Mouse (Mus musculus) embryonic facial prominence, embryonic 12.5 days (tissue): ENCODE measurements around the gene Serpinb1b. TPM values are rescaled to one million over a fixed set of nuclear protein-coding genes. Genes with fewer than 3 reads are reported as not detected.

Experiments used
- ATAC-seq: fragments of 200-750 bp; cut with Nextera tagmentation; 2 replicates; pipeline ENCODE4 v1.8.0; 2017; ENCODE audit not compliant: insufficient number of reproducible peaks, insufficient read depth, low FRiP score, low TSS enrichment
- H3K27ac ChIP-seq: fragments of 300-500 bp; sonication (generic); 2 replicates; pipeline ENCODE4 v1.5.1; 2016; ENCODE audit warnings: mild to moderate bottlenecking
- H3K27me3 ChIP-seq: fragments of 300-500 bp; sonication (generic); 2 replicates; pipeline ENCODE4 v1.6.1; 2016; ENCODE audit warnings: mild to moderate bottlenecking, moderate library complexity
- H3K36me3 ChIP-seq: fragments of 300-500 bp; sonication (generic); 2 replicates; pipeline ENCODE4 v1.6.1; 2016; ENCODE audit warnings: mild to moderate bottlenecking
- H3K4me1 ChIP-seq: fragments of 300-500 bp; sonication (generic); 2 replicates; pipeline ENCODE4 v1.6.1; 2016
- H3K4me2 ChIP-seq: fragments of 300-500 bp; sonication (generic); replicated peaks from 2 replicates; pipeline ENCODE4 v1.6.1; 2016; ENCODE audit warnings: mild to moderate bottlenecking, moderate library complexity
- H3K4me3 ChIP-seq: fragments of 300-500 bp; sonication (generic); 2 replicates; pipeline ENCODE4 v1.5.1; 2016; ENCODE audit warnings: mild to moderate bottlenecking
- H3K9ac ChIP-seq: fragments of 300-500 bp; sonication (generic); 2 replicates; pipeline ENCODE4 v1.6.1; 2016; ENCODE audit warnings: mild to moderate bottlenecking, moderate library complexity
- H3K9me3 ChIP-seq: fragments of 300-500 bp; sonication (generic); 2 replicates; pipeline ENCODE4 v1.6.1; 2016; ENCODE audit warnings: mild to moderate bottlenecking, moderate library complexity
- WGBS: fragments of 180-500 bp; shearing (Covaris S2); methylation state at CpG from one replicate; pipeline ENCODE4 v1.1.7; 2016; 5-methylcytosine and 5-hydroxymethylcytosine counted together
- polyA plus RNA-seq: library from polyadenylated mRNA; unstranded; fragments of >200 nt; fragmentation: Nextera tagmentation; extraction: Ambion mirVana; gene quantifications from 2 replicates; pipeline ENCODE4 v1.2.1, GENCODE M21; 2016

Gene Serpinb1b
- polyA plus RNA-seq, 1 experiment from 2014 or later = 0.15 TPM

GRCm38 (mm10) chr13:33095575-33095974 lies 17.2 kb downstream of the Serpinb1b start:
- Histone ChIP-seq H3K36me3 (no peaks in the 10 kb centered on the region), H3K27ac (no peak overlapping the region), H3K27me3 (no peaks in the 10 kb centered on the region), H3K4me1 (no peaks in the 10 kb centered on the region), H3K9ac (no peak overlapping the region), H3K4me3 (no peak overlapping the region), H3K4me2 (no peak overlapping the region), H3K9me3 (no peaks in the 10 kb centered on the region)
- ATAC-seq = no peak
- WGBS = 88% methylated on average over 1 of the region's 1 CpGs

GRCm38 (mm10) chr13:33105626-33106025 lies 27.3 kb downstream of the Serpinb1b start:
- H3K4me2 ChIP-seq = no peak overlapping the region
- H3K4me1 ChIP-seq = no peaks in the 10 kb centered on the region
- no peaks in the 10 kb centered on the region for H3K27me3 ChIP-seq
- ATAC-seq = no peak
- H3K27ac ChIP-seq = no peak overlapping the region
- no peaks in the 10 kb centered on the region for H3K36me3 ChIP-seq
- H3K4me3 ChIP-seq = no peak overlapping the region
- no peaks in the 10 kb centered on the region for H3K9me3 ChIP-seq
- H3K9ac ChIP-seq = no peak overlapping the region

- Histone ChIP-seq H3K36me3 (no peaks in the 10 kb centered on the region), H3K9ac (no peak overlapping the region), H3K4me3 (no peak overlapping the region), H3K9me3 (no peaks in the 10 kb centered on the region), H3K27ac (no peak overlapping the region), H3K4me2 (no peak overlapping the region), H3K4me1 (no peaks in the 10 kb centered on the region), H3K27me3 (no peaks in the 10 kb centered on the region)
- ATAC-seq = no peak
- 58% methylated on average over 3 of the region's 3 CpGs for whole genome bisulfite sequencing
Observed at GRCm38 (mm10) chr13:33113054-33113453, 34.7 kb downstream of the Serpinb1b start.

DNA sequence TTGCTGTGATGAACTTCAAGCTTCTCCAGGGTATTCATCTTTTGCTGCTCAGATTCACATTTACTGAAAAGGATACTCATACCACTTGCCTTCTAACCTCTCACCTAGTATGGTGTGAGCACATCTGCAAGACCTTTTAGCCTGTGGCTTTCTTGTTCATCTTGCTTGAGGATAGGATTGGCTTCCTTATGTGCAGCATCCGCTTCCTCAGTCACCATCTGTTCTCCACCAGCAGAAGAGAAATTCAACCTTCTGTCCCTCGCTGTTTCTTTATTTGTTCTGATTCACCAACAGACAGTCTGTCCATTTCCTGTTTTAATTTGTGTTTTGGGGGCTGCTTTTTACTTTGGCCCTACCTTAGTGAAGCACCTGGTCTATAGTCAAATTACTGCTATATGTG lies 59.3 kb downstream of the Serpinb1b start:
- Histone ChIP-seq H3K9me3 (no peaks in the 10 kb centered on the region), H3K36me3 (no peaks in the 10 kb centered on the region), H3K4me3 (no peak overlapping the region), H3K4me2 (no peak overlapping the region), H3K4me1 (no peaks in the 10 kb centered on the region), H3K27me3 (no peaks in the 10 kb centered on the region), H3K9ac (no peak overlapping the region), H3K27ac (no peak overlapping the region)
- 88% methylated on average over 2 of the region's 2 CpGs for WGBS
- ATAC-seq = no peak

GRCm38 (mm10) chr13:33141435-33141834 lies 63.1 kb downstream of the Serpinb1b start:
- no peak overlapping the region for H3K9ac ChIP-seq
- 74% methylated on average over 3 of the region's 3 CpGs for WGBS
- no peaks in the 10 kb centered on the region for H3K36me3 ChIP-seq
- H3K27ac ChIP-seq = no peak overlapping the region
- no peaks in the 10 kb centered on the region for H3K4me1 ChIP-seq
- no peaks in the 10 kb centered on the region for H3K9me3 ChIP-seq
- no peak overlapping the region for H3K4me2 ChIP-seq
- ATAC-seq = no peak
- no peak overlapping the region for H3K4me3 ChIP-seq
- no peaks in the 10 kb centered on the region for H3K27me3 ChIP-seq

Other genes with a start within 250 kb of the Serpinb1b start
- 1.2 and 1.4 TPM in 2 replicates for gene Serpinb1a, start 227.4 kb upstream of the Serpinb1b start, polyA plus RNA-seq
- not detected in 2 replicates for gene Serpinb1c, start 180.4 kb upstream of the Serpinb1b start, polyA plus RNA-seq
- 1.0 and 1.1 TPM in 2 replicates for gene Serpinb6b, start 113.4 kb upstream of the Serpinb1b start, polyA plus RNA-seq
- 2.2 and 2.6 TPM in 2 replicates for gene Serpinb9, start 75.3 kb upstream of the Serpinb1b start, polyA plus RNA-seq
- 0.08 TPM in 1 of 2 replicates, not detected in the other for gene Serpinb9b, start 51.2 kb upstream of the Serpinb1b start, polyA plus RNA-seq
- gene Serpinb9c, start 81.2 kb downstream of the Serpinb1b start, polyA plus RNA-seq = not detected in 2 replicates
- not detected in 2 replicates for gene Serpinb9d, start 114.4 kb downstream of the Serpinb1b start, polyA plus RNA-seq
- not detected in 2 replicates for gene Serpinb9e, start 171.0 kb downstream of the Serpinb1b start, polyA plus RNA-seq
- not detected in 2 replicates for gene Serpinb9f, start 245.5 kb downstream of the Serpinb1b start, polyA plus RNA-seq